Mouse (Mus musculus): ENCODE measurements around the gene Gm21915. TPM values are rescaled to one million over a fixed set of nuclear protein-coding genes. Genes with fewer than 3 reads are reported as not detected.

Gene Gm21915
- total and polyA plus RNA-seq, 2 experiments from 2014 or later = not detected

DNA sequence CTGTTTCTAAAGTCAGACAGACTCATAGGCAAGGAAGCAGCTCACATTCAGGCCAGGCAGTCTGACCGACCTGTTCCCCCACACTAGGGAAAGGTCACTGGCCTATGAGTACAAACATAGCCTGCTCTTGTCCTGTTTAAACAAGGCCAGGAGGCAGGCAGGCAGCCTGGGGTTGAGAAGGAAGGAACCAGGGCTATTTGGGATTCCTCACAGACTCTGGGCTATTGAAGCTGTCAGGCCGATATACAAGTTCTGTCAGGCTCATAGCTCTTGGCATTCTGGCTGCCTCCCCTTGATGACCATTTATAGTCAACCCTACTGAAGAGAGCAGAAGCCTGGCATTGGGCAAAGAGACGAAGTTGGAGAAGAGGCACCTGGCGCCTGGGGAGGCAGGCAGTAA lies 41.2 kb downstream of the Gm21915 start:
- Histone ChIP-seq H3K27ac (ENCODE audit: low read depth, low read length) (no peak overlapping the region), H3K4me2 (ENCODE audit: low read depth, low read length, poor library complexity, severe bottlenecking) (no peak overlapping the region), H3K27me3 (ENCODE audit: insufficient read depth, low read length) (no peaks in the 10 kb centered on the region), H3K9me3 (ENCODE audit: low read length) (no peaks in the 10 kb centered on the region), H3K4me3 (ENCODE audit: low read depth, low read length) (no peak overlapping the region), H3K36me3 (ENCODE audit: insufficient read depth, low read length) (no peaks in the 10 kb centered on the region), H3K4me1 (ENCODE audit: insufficient read depth, low read length) (peaks cover 5% of the 10 kb centered on the region; the same call in 1 of the 2 replicates), H3K9ac (replicated peaks; ENCODE audit: low read length, poor library complexity, severe bottlenecking) (no peak overlapping the region)
- WGBS = 79% methylated on average over 4 of the region's 4 CpGs
- ATAC-seq (ENCODE audit: low FRiP score) = no peak
- no peak for TF ChIP-seq CTCF (IDR thresholded peaks at IDR 0.05)
- no peak for DNase-seq (ENCODE audit: low spot score)

DNA sequence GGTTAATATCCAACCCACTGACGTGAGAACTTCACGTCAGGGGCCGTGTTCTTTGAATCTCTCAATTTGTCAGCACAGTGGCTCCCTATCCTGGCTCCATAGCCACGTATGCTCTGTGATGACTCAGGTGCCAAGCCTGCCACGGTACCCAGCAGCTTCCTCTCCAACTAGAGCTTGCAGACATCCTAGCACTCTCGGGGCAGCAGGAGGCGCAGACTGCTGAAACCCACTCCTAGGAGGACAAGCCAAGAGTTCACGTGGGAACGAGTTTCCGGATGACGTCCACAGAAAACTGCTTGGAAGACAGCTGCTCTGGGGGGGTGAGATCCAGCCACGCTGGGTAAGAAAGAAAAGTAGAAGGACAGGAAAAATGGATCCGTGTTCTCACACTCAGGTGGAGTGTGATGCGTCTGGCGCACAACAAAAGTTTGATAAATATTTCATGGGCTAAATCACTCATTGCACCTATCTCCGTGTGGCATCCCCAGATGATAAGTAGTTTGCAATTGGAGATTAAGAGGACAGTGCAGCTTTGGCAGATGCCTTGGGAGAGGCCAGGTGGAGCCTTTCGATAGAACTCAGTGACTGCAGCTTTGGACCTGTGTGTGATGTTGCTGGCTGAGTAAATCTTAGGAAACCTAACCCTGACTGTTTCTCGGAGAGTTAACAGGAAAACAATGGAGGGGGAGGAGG lies 46.9 kb downstream of the Gm21915 start:
- no peaks in the 10 kb centered on the region for H3K27me3 ChIP-seq (ENCODE audit: insufficient read depth, low read length)
- H3K27ac ChIP-seq (ENCODE audit: low read depth, low read length) = no peak overlapping the region
- ATAC-seq (ENCODE audit: low FRiP score) = no peak
- H3K4me2 ChIP-seq (ENCODE audit: low read depth, low read length, poor library complexity, severe bottlenecking) = no peak overlapping the region
- WGBS = 69% methylated on average over 18 of the region's 18 CpGs
- no peaks in the 10 kb centered on the region for H3K4me1 ChIP-seq (ENCODE audit: insufficient read depth, low read length)
- H3K4me3 ChIP-seq (ENCODE audit: low read depth, low read length) = no peak overlapping the region
- TF ChIP-seq CTCF (IDR thresholded peaks at IDR 0.05) = no peak
- H3K9ac ChIP-seq (replicated peaks; ENCODE audit: low read length, poor library complexity, severe bottlenecking) = no peak overlapping the region
- no peak for DNase-seq (ENCODE audit: low spot score)
- H3K9me3 ChIP-seq (ENCODE audit: low read length) = no peaks in the 10 kb centered on the region
- no peaks in the 10 kb centered on the region for H3K36me3 ChIP-seq (ENCODE audit: insufficient read depth, low read length)

DNA sequence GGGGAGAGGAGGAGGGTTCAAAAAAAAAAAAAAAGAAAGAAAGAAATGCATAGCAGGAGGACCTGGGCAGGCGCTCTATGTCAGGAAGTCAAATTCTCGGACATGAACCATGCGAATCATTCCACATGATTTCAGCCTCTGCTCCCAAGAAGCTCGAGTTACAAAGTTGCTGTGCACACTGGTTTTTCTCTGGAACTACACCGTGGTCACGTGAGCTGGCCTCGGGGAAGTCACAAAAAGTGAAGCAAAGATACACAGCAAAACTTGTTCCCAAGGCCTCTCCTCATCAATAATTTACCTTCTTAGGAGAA lies 47.4 kb downstream of the Gm21915 start:
- no peak for TF ChIP-seq CTCF (IDR thresholded peaks at IDR 0.05)
- 39% methylated on average over 7 of the region's 7 CpGs for WGBS
- H3K4me2 ChIP-seq (ENCODE audit: low read depth, low read length, poor library complexity, severe bottlenecking) = no peak overlapping the region
- ATAC-seq (ENCODE audit: low FRiP score) (no peak), DNase-seq (ENCODE audit: low spot score) (no peak)
- H3K36me3 ChIP-seq (ENCODE audit: insufficient read depth, low read length) = no peaks in the 10 kb centered on the region
- H3K9me3 ChIP-seq (ENCODE audit: low read length) = no peaks in the 10 kb centered on the region
- no peak overlapping the region for H3K4me3 ChIP-seq (ENCODE audit: low read depth, low read length)
- H3K27me3 ChIP-seq (ENCODE audit: insufficient read depth, low read length) = no peaks in the 10 kb centered on the region
- H3K9ac ChIP-seq (replicated peaks; ENCODE audit: low read length, poor library complexity, severe bottlenecking) = no peak overlapping the region
- H3K27ac ChIP-seq (ENCODE audit: low read depth, low read length) = no peak overlapping the region
- no peaks in the 10 kb centered on the region for H3K4me1 ChIP-seq (ENCODE audit: insufficient read depth, low read length)

Other genes with a start within 250 kb of the Gm21915 start
- gene Gramd1b, start 139.2 kb upstream of the Gm21915 start, total RNA-seq (2014; rRNA removed) = 48.3 and 51.8 TPM in 2 replicates
- gene Gramd1b, start 139.2 kb upstream of the Gm21915 start, polyA plus RNA-seq (2015; fragmentation: Nextera tagmentation; extraction: Ambion mirVana) = 13.2 and 19.1 TPM in 2 replicates
- gene Clmp, start 15.3 kb downstream of the Gm21915 start, total RNA-seq (2014; rRNA removed) = 57.0 and 74.1 TPM in 2 replicates
- 47.5 and 48.8 TPM in 2 replicates for gene Clmp, start 15.3 kb downstream of the Gm21915 start, polyA plus RNA-seq (2015; fragmentation: Nextera tagmentation; extraction: Ambion mirVana)
- 3,665 and 4,346 TPM in 2 replicates for gene Hspa8, start 130.4 kb downstream of the Gm21915 start, total RNA-seq (2014; rRNA removed)
- gene Hspa8, start 130.4 kb downstream of the Gm21915 start, polyA plus RNA-seq (2015; fragmentation: Nextera tagmentation; extraction: Ambion mirVana) = 2,467 and 2,499 TPM in 2 replicates
- gene Bsx, start 203.5 kb downstream of the Gm21915 start, total RNA-seq (2014; rRNA removed) = 0.24 TPM in 1 of 2 replicates, not detected in the other
- gene Bsx, start 203.5 kb downstream of the Gm21915 start, polyA plus RNA-seq (2015; fragmentation: Nextera tagmentation; extraction: Ambion mirVana) = 1.5 and 2.8 TPM in 2 replicates